Comparison of ENCODE assay signal across 8 mouse cellular contexts in the genomic region with DNA sequence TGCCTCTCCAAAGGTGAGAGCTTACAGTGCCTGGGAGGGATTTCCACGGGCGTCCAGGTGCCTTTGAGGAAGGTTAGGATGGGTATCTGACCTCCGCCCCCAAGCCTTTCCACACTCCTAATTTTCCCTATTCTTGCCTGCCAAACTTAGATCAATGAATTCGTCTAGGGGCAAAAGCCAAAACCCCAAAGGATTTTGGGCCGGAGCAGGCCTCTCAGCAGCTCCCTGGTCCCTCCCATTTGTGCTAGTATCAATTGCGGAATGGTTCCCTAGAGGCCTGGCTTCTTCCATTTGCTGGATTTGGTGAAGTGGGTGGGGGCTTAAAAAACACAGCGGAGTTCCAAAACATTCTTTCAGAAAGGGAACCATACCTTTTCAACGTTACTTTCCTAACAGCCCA.
A peak's percentile ranks its signal among the peaks of the same experiment; 100 is the strongest.
DNase-seq lines count a peak whose midpoint lies in the region; ATAC-seq and TF ChIP-seq lines count a peak whose summit lies in the region.

No protein-coding gene starts in this region.

- WGBS in lung, embryonic 16.5 days: 11% methylated on average over 8 of the region's 8 CpGs
- 8% methylated on average over 8 of the region's 8 CpGs for WGBS in intestine, postnatal 0 days
- 8% methylated on average over 8 of the region's 8 CpGs for WGBS in neural tube, embryonic 12.5 days

- peak overlapping the region; percentile 73 for H3K4me2 ChIP-seq in lung, embryonic 16.5 days (ENCODE audit: low read depth, low read length)
- H3K4me2 ChIP-seq in intestine, postnatal 0 days (replicated peaks; ENCODE audit: low read depth): peak overlapping the region; percentile 68
- H3K4me2 ChIP-seq in neural tube, embryonic 12.5 days (replicated peaks): peak overlapping the region; percentile 93

- H3K9ac ChIP-seq in lung, embryonic 16.5 days (ENCODE audit: low read length): peak overlapping the region; percentile 63
- 0 out of 2 replicates have a peak overlapping the region, but pooled peaks have one; percentile 50 for H3K9ac ChIP-seq in intestine, postnatal 0 days (ENCODE audit: low read depth, low read length)
- peak overlapping the region; percentile 61 for H3K9ac ChIP-seq in neural tube, embryonic 12.5 days

- no peaks in the 10 kb centered on the region for H3K9me3 ChIP-seq in lung, embryonic 16.5 days (ENCODE audit: control insufficient read depth, low read length)
- no peaks in the 10 kb centered on the region for H3K9me3 ChIP-seq in intestine, postnatal 0 days (ENCODE audit: control insufficient read depth)
- H3K9me3 ChIP-seq in neural tube, embryonic 12.5 days: no peaks in the 10 kb centered on the region

- intact Hi-C loops in left cerebral cortex, postnatal 4 days (cut with DNase I): no loop called here

- no peaks in the 10 kb centered on the region for H3K36me3 ChIP-seq in lung, embryonic 16.5 days (ENCODE audit: control insufficient read depth, insufficient read depth, low read length)
- H3K36me3 ChIP-seq in intestine, postnatal 0 days (ENCODE audit: control insufficient read depth, insufficient read depth): no peaks in the 10 kb centered on the region
- H3K36me3 ChIP-seq in neural tube, embryonic 12.5 days: no peaks in the 10 kb centered on the region

- no peak for TF ChIP-seq POLR2A in embryonic fibroblast, embryonic 13.5 days (IDR thresholded peaks at IDR 0.05; ENCODE audit: low read depth, low read length)

- H3K27ac ChIP-seq in lung, embryonic 16.5 days (ENCODE audit: low read length): peak overlapping the region; percentile 27; the same call in 1 of the 2 replicates
- H3K27ac ChIP-seq in embryonic fibroblast, embryonic 13.5 days (ENCODE audit: insufficient read depth, low read length): no peak overlapping the region
- no peak overlapping the region for H3K27ac ChIP-seq in intestine, postnatal 0 days (ENCODE audit: low read depth, low read length)
- H3K27ac ChIP-seq in neural tube, embryonic 12.5 days: no peak overlapping the region

- no peaks in the 10 kb centered on the region for H3K27me3 ChIP-seq in lung, embryonic 16.5 days (ENCODE audit: control insufficient read depth, insufficient read depth, low read depth, low read length)
- H3K27me3 ChIP-seq in intestine, postnatal 0 days (replicated peaks; ENCODE audit: control insufficient read depth, insufficient read depth, low read length): peaks cover 18% of the 10 kb centered on the region
- H3K27me3 ChIP-seq in neural tube, embryonic 12.5 days (replicated peaks): 0 out of 2 replicates have a peak, but pooled peaks cover 5% of the 10 kb centered on the region

- no peak for TF ChIP-seq CTCF in embryonic fibroblast, embryonic 13.5 days (IDR thresholded peaks at IDR 0.05; ENCODE audit: borderline replicate concordance, insufficient read depth, low read length)
- no peak for TF ChIP-seq CTCF in intestine, postnatal 0 days (IDR thresholded peaks at IDR 0.05; ENCODE audit: low read depth)

- H3K4me1 ChIP-seq in lung, embryonic 16.5 days (replicated peaks; ENCODE audit: control insufficient read depth, insufficient read depth, low read length): peaks cover 11% of the 10 kb centered on the region
- no peaks in the 10 kb centered on the region for H3K4me1 ChIP-seq in embryonic fibroblast, embryonic 13.5 days (ENCODE audit: control insufficient read depth, insufficient read depth, low read length)
- no peaks in the 10 kb centered on the region for H3K4me1 ChIP-seq in intestine, postnatal 0 days (replicated peaks; ENCODE audit: control insufficient read depth, insufficient read depth, low read length)
- peaks cover 7% of the 10 kb centered on the region for H3K4me1 ChIP-seq in neural tube, embryonic 12.5 days

- DNase-seq in lung, adult 18-20 months: no peak
- DNase-seq in left cerebral cortex, adult 9 months (ENCODE audit: low spot score in 2 of 2): no peak
- DNase-seq in left cerebral cortex, postnatal 4 days: no peak
- no peak for DNase-seq in ovary, postnatal 10 days (ENCODE audit: low spot score)

- ATAC-seq in lung, embryonic 16.5 days (ENCODE audit: low read depth): 0 out of 2 replicates have a peak, but pooled peaks have one; percentile 10
- no peak for ATAC-seq in intestine, postnatal 0 days
- ATAC-seq in neural tube, embryonic 12.5 days (ENCODE audit: low FRiP score, low read depth): peak; percentile 3; the same call in 1 of the 2 replicates

- H3K4me3 ChIP-seq in lung, embryonic 16.5 days (ENCODE audit: low read length): peak overlapping the region; percentile 65
- peak overlapping the region; percentile 63 for H3K4me3 ChIP-seq in embryonic fibroblast, embryonic 13.5 days (ENCODE audit: insufficient read depth, low read length)
- H3K4me3 ChIP-seq in intestine, postnatal 0 days (ENCODE audit: low read depth, low read length): peak overlapping the region; percentile 50
- H3K4me3 ChIP-seq in neural tube, embryonic 12.5 days: peak overlapping the region; percentile 57
